Mouse (Mus musculus): ENCODE results near the gene Ephb1.

- TF ChIP-seq MYC (IDR thresholded peaks at IDR 0.05; ENCODE audit: low read depth, low read length) (no peak), GATA1 (IDR thresholded peaks at IDR 0.05; ENCODE audit: low read depth, low read length) (no peak), ZMIZ1 (IDR thresholded peaks at IDR 0.05; ENCODE audit: low read depth, low read length) (no peak)
Observed at GRCm38 (mm10) chr9:102045886-102046285, 308.6 kb downstream of the Ephb1 start.
